Mouse (Mus musculus): ENCODE data around the gene Ppfia3. TPM values are rescaled to one million over a fixed set of nuclear protein-coding genes. Genes with fewer than 3 reads are reported as not detected.
A peak's percentile ranks its signal among the peaks of the same experiment; 100 is the strongest.

Ppfia3 gene
- total RNA-seq, 2 experiments from 2014 or later: not detected

- ATAC-seq (replicated peaks; ENCODE audit: poor library complexity, severe bottlenecking): no peak
Observed at GRCm38 (mm10) chr7:45323069-45323468, 43.8 kb downstream of the Ppfia3 start.

GRCm38 (mm10) chr7:45322245-45322644 is 44.6 kb downstream of the Ppfia3 start:
- no peak for ATAC-seq (replicated peaks; ENCODE audit: poor library complexity, severe bottlenecking)

- ATAC-seq (replicated peaks; ENCODE audit: poor library complexity, severe bottlenecking): no peak
Observed at GRCm38 (mm10) chr7:45316536-45316935, 50.3 kb downstream of the Ppfia3 start.

- no peak for ATAC-seq (replicated peaks; ENCODE audit: poor library complexity, severe bottlenecking)
Observed at GRCm38 (mm10) chr7:45315182-45315701, 51.6 kb downstream of the Ppfia3 start.

- no peak for ATAC-seq (replicated peaks; ENCODE audit: poor library complexity, severe bottlenecking)
Observed at GRCm38 (mm10) chr7:45313495-45313894, 53.3 kb downstream of the Ppfia3 start.

GRCm38 (mm10) chr7:45312686-45313453 is 53.9 kb downstream of the Ppfia3 start:
- ATAC-seq (replicated peaks; ENCODE audit: poor library complexity, severe bottlenecking): no peak

GRCm38 (mm10) chr7:45312023-45312422 is 54.8 kb downstream of the Ppfia3 start:
- no peak for ATAC-seq (replicated peaks; ENCODE audit: poor library complexity, severe bottlenecking)

- ATAC-seq (replicated peaks; ENCODE audit: poor library complexity, severe bottlenecking): peak; percentile 76
Observed at GRCm38 (mm10) chr7:45309455-45309854, 57.4 kb downstream of the Ppfia3 start.

GRCm38 (mm10) chr7:45308551-45309240 is 58.1 kb downstream of the Ppfia3 start:
- ATAC-seq (replicated peaks; ENCODE audit: poor library complexity, severe bottlenecking): peak; percentile 65

GRCm38 (mm10) chr7:45305275-45305674 is 61.5 kb downstream of the Ppfia3 start:
- ATAC-seq (replicated peaks; ENCODE audit: poor library complexity, severe bottlenecking): peak; percentile 56

- no peak for ATAC-seq (replicated peaks; ENCODE audit: poor library complexity, severe bottlenecking)
Observed at GRCm38 (mm10) chr7:45304869-45305268, 62.0 kb downstream of the Ppfia3 start.

- ATAC-seq (replicated peaks; ENCODE audit: poor library complexity, severe bottlenecking): no peak
Observed at GRCm38 (mm10) chr7:45302626-45303025, 64.2 kb downstream of the Ppfia3 start.

GRCm38 (mm10) chr7:45300270-45300669 is 66.5 kb downstream of the Ppfia3 start:
- ATAC-seq (replicated peaks; ENCODE audit: poor library complexity, severe bottlenecking): no peak; the same call in 1 of the 2 replicates

- ATAC-seq (replicated peaks; ENCODE audit: poor library complexity, severe bottlenecking): peak; percentile 98
Observed at GRCm38 (mm10) chr7:45299752-45300151, 67.1 kb downstream of the Ppfia3 start.

GRCm38 (mm10) chr7:45297563-45297962 is 69.3 kb downstream of the Ppfia3 start:
- no peak for ATAC-seq (replicated peaks; ENCODE audit: poor library complexity, severe bottlenecking)

GRCm38 (mm10) chr7:45296626-45297025 is 70.2 kb downstream of the Ppfia3 start:
- ATAC-seq (replicated peaks; ENCODE audit: poor library complexity, severe bottlenecking): no peak

Other genes starting within 250 kb of the Ppfia3 start
Only the 30 nearest of the 35 such genes appear.
- gene Pih1d1, start 212.7 kb downstream of the Ppfia3 start, total RNA-seq (2014; fragmentation: Nextera tagmentation): 74.2 and 91.6 TPM in 2 replicates
- gene Pih1d1, start 212.7 kb downstream of the Ppfia3 start, total RNA-seq (2017): 48.8 and 58.4 TPM in 2 replicates
- 53.4 and 59.8 TPM in 2 replicates for gene Aldh16a1, start 212.4 kb downstream of the Ppfia3 start, total RNA-seq (2014; fragmentation: Nextera tagmentation)
- gene Aldh16a1, start 212.4 kb downstream of the Ppfia3 start, total RNA-seq (2017): 31.2 and 42.5 TPM in 2 replicates
- gene Slc17a7, start 203.1 kb downstream of the Ppfia3 start, total RNA-seq (2014; fragmentation: Nextera tagmentation): 0.17 TPM in 1 of 2 replicates, not detected in the other
- gene Slc17a7, start 203.1 kb downstream of the Ppfia3 start, total RNA-seq (2017): not detected in 2 replicates
- gene Gfy, start 187.4 kb downstream of the Ppfia3 start, total RNA-seq (2014; fragmentation: Nextera tagmentation): not detected in 2 replicates
- not detected in 2 replicates for gene Gfy, start 187.4 kb downstream of the Ppfia3 start, total RNA-seq (2017)
- not detected in 2 replicates for gene Pth2, start 186.0 kb downstream of the Ppfia3 start, total RNA-seq (2014; fragmentation: Nextera tagmentation)
- gene Pth2, start 186.0 kb downstream of the Ppfia3 start, total RNA-seq (2017): not detected in 2 replicates
- not detected in 2 replicates for gene Ccdc155, start 162.1 kb downstream of the Ppfia3 start, total RNA-seq (2014; fragmentation: Nextera tagmentation)
- 0.26 and 0.67 TPM in 2 replicates for gene Ccdc155, start 162.1 kb downstream of the Ppfia3 start, total RNA-seq (2017)
- 2.3 and 9.5 TPM in 2 replicates for gene Dkkl1, start 154.9 kb downstream of the Ppfia3 start, total RNA-seq (2014; fragmentation: Nextera tagmentation)
- 0.77 TPM in 1 of 2 replicates, not detected in the other for gene Dkkl1, start 154.9 kb downstream of the Ppfia3 start, total RNA-seq (2017)
- 0.62 TPM in 1 of 2 replicates, not detected in the other for gene Tead2, start 151.3 kb downstream of the Ppfia3 start, total RNA-seq (2014; fragmentation: Nextera tagmentation)
- gene Tead2, start 151.3 kb downstream of the Ppfia3 start, total RNA-seq (2017): not detected in 2 replicates
- 104 and 177 TPM in 2 replicates for gene Cd37, start 127.9 kb downstream of the Ppfia3 start, total RNA-seq (2014; fragmentation: Nextera tagmentation)
- gene Cd37, start 127.9 kb downstream of the Ppfia3 start, total RNA-seq (2017): 59.5 and 69.2 TPM in 2 replicates
- gene Slc6a16, start 125.9 kb downstream of the Ppfia3 start, total RNA-seq (2014; fragmentation: Nextera tagmentation): not detected in 2 replicates
- gene Slc6a16, start 125.9 kb downstream of the Ppfia3 start, total RNA-seq (2017): not detected in 2 replicates
- not detected in 2 replicates for gene Slc6a21, start 89.5 kb downstream of the Ppfia3 start, total RNA-seq (2014; fragmentation: Nextera tagmentation)
- gene Slc6a21, start 89.5 kb downstream of the Ppfia3 start, total RNA-seq (2017): not detected in 2 replicates
- gene Trpm4, start 33.2 kb downstream of the Ppfia3 start, total RNA-seq (2014; fragmentation: Nextera tagmentation): 5.4 and 6.3 TPM in 2 replicates
- 2.4 and 3.9 TPM in 2 replicates for gene Trpm4, start 33.2 kb downstream of the Ppfia3 start, total RNA-seq (2017)
- not detected in 2 replicates for gene Hrc, start 31.7 kb downstream of the Ppfia3 start, total RNA-seq (2014; fragmentation: Nextera tagmentation)
- not detected in 2 replicates for gene Hrc, start 31.7 kb downstream of the Ppfia3 start, total RNA-seq (2017)
- not detected in 2 replicates for gene Lin7b, start 3.6 kb upstream of the Ppfia3 start, total RNA-seq (2014; fragmentation: Nextera tagmentation)
- 1.9 TPM in 1 of 2 replicates, not detected in the other for gene Lin7b, start 3.6 kb upstream of the Ppfia3 start, total RNA-seq (2017)
- gene Snrnp70, start 28.7 kb upstream of the Ppfia3 start, total RNA-seq (2014; fragmentation: Nextera tagmentation): 259 and 270 TPM in 2 replicates
- 374 and 382 TPM in 2 replicates for gene Snrnp70, start 28.7 kb upstream of the Ppfia3 start, total RNA-seq (2017)
- gene Kcna7, start 38.6 kb upstream of the Ppfia3 start, total RNA-seq (2014; fragmentation: Nextera tagmentation): not detected in 2 replicates
- not detected in 2 replicates for gene Kcna7, start 38.6 kb upstream of the Ppfia3 start, total RNA-seq (2017)
- gene Ntf5, start 46.7 kb upstream of the Ppfia3 start, total RNA-seq (2014; fragmentation: Nextera tagmentation): not detected in 2 replicates
- not detected in 2 replicates for gene Ntf5, start 46.7 kb upstream of the Ppfia3 start, total RNA-seq (2017)
- not detected in 2 replicates for gene Lhb, start 53.8 kb upstream of the Ppfia3 start, total RNA-seq (2014; fragmentation: Nextera tagmentation)
- gene Lhb, start 53.8 kb upstream of the Ppfia3 start, total RNA-seq (2017): not detected in 2 replicates
- gene Gys1, start 67.8 kb upstream of the Ppfia3 start, total RNA-seq (2014; fragmentation: Nextera tagmentation): 27.1 and 32.4 TPM in 2 replicates
- 20.3 and 21.3 TPM in 2 replicates for gene Gys1, start 67.8 kb upstream of the Ppfia3 start, total RNA-seq (2017)
- gene Ruvbl2, start 71.1 kb upstream of the Ppfia3 start, total RNA-seq (2014; fragmentation: Nextera tagmentation): 90.0 and 147 TPM in 2 replicates
- gene Ruvbl2, start 71.1 kb upstream of the Ppfia3 start, total RNA-seq (2017): 191 and 250 TPM in 2 replicates
- 1,113 and 1,886 TPM in 2 replicates for gene Ftl1, start 92.9 kb upstream of the Ppfia3 start, total RNA-seq (2014; fragmentation: Nextera tagmentation)
- gene Ftl1, start 92.9 kb upstream of the Ppfia3 start, total RNA-seq (2017): 1,040 and 1,064 TPM in 2 replicates
- gene Bax, start 99.9 kb upstream of the Ppfia3 start, total RNA-seq (2014; fragmentation: Nextera tagmentation): 39.3 and 51.9 TPM in 2 replicates
- gene Bax, start 99.9 kb upstream of the Ppfia3 start, total RNA-seq (2017): 28.7 and 34.2 TPM in 2 replicates
- not detected in 2 replicates for gene Tulp2, start 114.9 kb upstream of the Ppfia3 start, total RNA-seq (2014; fragmentation: Nextera tagmentation)
- not detected in 2 replicates for gene Tulp2, start 114.9 kb upstream of the Ppfia3 start, total RNA-seq (2017)
- gene Gm45808, start 119.8 kb upstream of the Ppfia3 start, total RNA-seq (2014; fragmentation: Nextera tagmentation): not detected in 2 replicates
- gene Gm45808, start 119.8 kb upstream of the Ppfia3 start, total RNA-seq (2017): not detected in 2 replicates
- 29.3 and 31.1 TPM in 2 replicates for gene Dhdh, start 121.8 kb upstream of the Ppfia3 start, total RNA-seq (2014; fragmentation: Nextera tagmentation)
- 18.4 and 20.2 TPM in 2 replicates for gene Dhdh, start 121.8 kb upstream of the Ppfia3 start, total RNA-seq (2017)
- 184 and 207 TPM in 2 replicates for gene Nucb1, start 143.4 kb upstream of the Ppfia3 start, total RNA-seq (2014; fragmentation: Nextera tagmentation)
- gene Nucb1, start 143.4 kb upstream of the Ppfia3 start, total RNA-seq (2017): 316 and 398 TPM in 2 replicates
- gene Ppp1r15a, start 159.2 kb upstream of the Ppfia3 start, total RNA-seq (2014; fragmentation: Nextera tagmentation): 8.3 and 22.1 TPM in 2 replicates
- 51.1 and 54.9 TPM in 2 replicates for gene Ppp1r15a, start 159.2 kb upstream of the Ppfia3 start, total RNA-seq (2017)
- not detected in 2 replicates for gene Plekha4, start 159.3 kb upstream of the Ppfia3 start, total RNA-seq (2014; fragmentation: Nextera tagmentation)
- 0.26 TPM in 1 of 2 replicates, not detected in the other for gene Plekha4, start 159.3 kb upstream of the Ppfia3 start, total RNA-seq (2017)
- gene Hsd17b14, start 187.9 kb upstream of the Ppfia3 start, total RNA-seq (2014; fragmentation: Nextera tagmentation): 4.4 TPM in 1 of 2 replicates, not detected in the other
- 0.26 and 0.41 TPM in 2 replicates for gene Hsd17b14, start 187.9 kb upstream of the Ppfia3 start, total RNA-seq (2017)
- 69.1 and 81.6 TPM in 2 replicates for gene Bcat2, start 203.1 kb upstream of the Ppfia3 start, total RNA-seq (2014; fragmentation: Nextera tagmentation)
- gene Bcat2, start 203.1 kb upstream of the Ppfia3 start, total RNA-seq (2017): 38.9 and 42.7 TPM in 2 replicates

All from granulocyte monocyte progenitor cell, adult 5-6 weeks (primary cell).